Mouse (Mus musculus) heart, embryonic 15.5 days (tissue): ENCODE measurements around the gene Gpr37l1. TPM values are rescaled to one million over a fixed set of nuclear protein-coding genes. Genes with fewer than 3 reads are reported as not detected.

ENCODE experiments used
- ATAC-seq: fragments of 200-750 bp; cut with Nextera tagmentation; replicated peaks from 2 replicates; pipeline ENCODE4 v1.8.0; 2017; ENCODE audit warnings: low read depth, moderate TSS enrichment; ENCODE audit not compliant: insufficient number of reproducible peaks, insufficient read depth, low FRiP score
- H3K27ac ChIP-seq: fragments of 300-500 bp; sonication (generic); 2 replicates; pipeline ENCODE4 v1.5.1; 2015; ENCODE audit warnings: mild to moderate bottlenecking, inconsistent platforms
- H3K27me3 ChIP-seq: fragments of 300-500 bp; sonication (generic); 2 replicates; pipeline ENCODE4 v1.6.1; 2015; ENCODE audit warnings: inconsistent platforms
- H3K36me3 ChIP-seq: fragments of 300-500 bp; sonication (generic); 2 replicates; pipeline ENCODE4 v1.6.1; 2015; ENCODE audit warnings: mild to moderate bottlenecking, inconsistent platforms
- H3K4me1 ChIP-seq: fragments of 300-500 bp; sonication (generic); replicated peaks from 2 replicates; pipeline ENCODE4 v1.6.1; 2015; ENCODE audit warnings: inconsistent platforms
- H3K4me2 ChIP-seq: fragments of 300-500 bp; sonication (generic); 2 replicates; pipeline ENCODE4 v1.6.1; 2015; ENCODE audit warnings: inconsistent platforms, mild to moderate bottlenecking, moderate library complexity
- H3K4me3 ChIP-seq: fragments of 300-500 bp; sonication (generic); 2 replicates; pipeline ENCODE4 v1.5.1; 2015; ENCODE audit warnings: mild to moderate bottlenecking, inconsistent platforms
- H3K9ac ChIP-seq: fragments of 300-500 bp; sonication (generic); 2 replicates; pipeline ENCODE4 v1.6.1; 2015; ENCODE audit warnings: mild to moderate bottlenecking, inconsistent platforms
- H3K9me3 ChIP-seq: fragments of 300-500 bp; sonication (generic); replicated peaks from 2 replicates; pipeline ENCODE4 v1.6.1; 2016; ENCODE audit warnings: inconsistent platforms
- WGBS: fragments of 180-500 bp; shearing (Covaris S2); methylation state at CpG from one replicate; pipeline ENCODE4 v1.1.7; 2015; ENCODE audit warnings: mixed read lengths; 5-methylcytosine and 5-hydroxymethylcytosine counted together
- polyA plus RNA-seq: library from polyadenylated mRNA; unstranded; fragments of >200 nt; fragmentation: Nextera tagmentation; extraction: Ambion mirVana; gene quantifications from 2 replicates; pipeline ENCODE4 v1.2.1, GENCODE M21; 2015

Gene Gpr37l1
- polyA plus RNA-seq, 1 experiment from 2014 or later, result not detected

GRCm38 (mm10) chr1:135146946-135147701, 20.4 kb downstream of the Gpr37l1 start:
- Histone ChIP-seq H3K9me3 (no peaks in the 10 kb centered on the region), H3K4me2 (peak overlapping the region; percentile 88), H3K27ac (peak overlapping the region; percentile 78), H3K36me3 (no peaks in the 10 kb centered on the region), H3K4me3 (peak overlapping the region; percentile 66), H3K27me3 (peaks cover 34% of the 10 kb centered on the region), H3K9ac (peak overlapping the region; percentile 84), H3K4me1 (peaks cover 22% of the 10 kb centered on the region)
- peak; percentile 74 for ATAC-seq
- under 1% methylated on average over 69 of the region's 69 CpGs for WGBS

- H3K4me3 ChIP-seq, result peak within 1 kb of the TSS; percentile 66
- peak; percentile 82 for ATAC-seq
- peak within 1 kb of the TSS; percentile 84 for H3K9ac ChIP-seq
- H3K4me2 ChIP-seq, result peak within 1 kb of the TSS; percentile 88
- peak within 1 kb of the TSS; percentile 78 for H3K27ac ChIP-seq
- under 1% methylated on average over 56 of the region's 78 CpGs for WGBS
- peaks cover 36% of the 10 kb centered on the region for H3K27me3 ChIP-seq
- no peaks in the 10 kb centered on the region for H3K36me3 ChIP-seq
- H3K9me3 ChIP-seq, result no peaks in the 10 kb centered on the region
- H3K4me1 ChIP-seq, result peaks cover 22% of the 10 kb centered on the region
Observed at GRCm38 (mm10) chr1:135146077-135146945, 21.2 kb downstream of the Gpr37l1 start, which contains the start of gene Arl8a. Gene Arl8a, plus strand, starts transcription at chr1:135146824.

- Histone ChIP-seq H3K27ac (no peak overlapping the region), H3K9me3 (no peaks in the 10 kb centered on the region), H3K27me3 (peaks cover 32% of the 10 kb centered on the region), H3K4me2 (no peak overlapping the region), H3K4me1 (peaks cover 20% of the 10 kb centered on the region), H3K9ac (no peak overlapping the region), H3K36me3 (no peaks in the 10 kb centered on the region), H3K4me3 (no peak overlapping the region)
- 82% methylated on average over 2 of the region's 2 CpGs for WGBS
- ATAC-seq, result no peak
Observed at GRCm38 (mm10) chr1:135143940-135144339, 23.5 kb downstream of the Gpr37l1 start.

GRCm38 (mm10) chr1:135142452-135142851, 25.0 kb downstream of the Gpr37l1 start:
- Histone ChIP-seq H3K4me3 (no peak overlapping the region), H3K27ac (no peak overlapping the region), H3K9me3 (no peaks in the 10 kb centered on the region), H3K27me3 (peaks cover 36% of the 10 kb centered on the region), H3K9ac (no peak overlapping the region), H3K4me2 (no peak overlapping the region), H3K36me3 (no peaks in the 10 kb centered on the region), H3K4me1 (peaks cover 6% of the 10 kb centered on the region)
- 67% methylated on average over 2 of the region's 2 CpGs for WGBS
- no peak for ATAC-seq

GRCm38 (mm10) chr1:135139906-135140305, 27.6 kb downstream of the Gpr37l1 start:
- H3K27me3 ChIP-seq, result peaks cover 29% of the 10 kb centered on the region
- WGBS, result 76% methylated on average over 2 of the region's 2 CpGs

GRCm38 (mm10) chr1:135136500-135136899, 31.0 kb downstream of the Gpr37l1 start:
- Histone ChIP-seq H3K9ac (no peak overlapping the region), H3K27ac (no peak overlapping the region), H3K9me3 (no peaks in the 10 kb centered on the region), H3K4me2 (no peak overlapping the region), H3K27me3 (peaks cover 17% of the 10 kb centered on the region), H3K36me3 (no peaks in the 10 kb centered on the region), H3K4me3 (no peak overlapping the region), H3K4me1 (peaks cover 14% of the 10 kb centered on the region)
- ATAC-seq, result no peak
- WGBS, result 14% methylated on average over 1 of the region's 1 CpGs

More at GRCm38 (mm10) chr1:135139906-135140305, 27.6 kb downstream of the Gpr37l1 start:
- Histone ChIP-seq H3K4me2 (no peak overlapping the region), H3K4me3 (no peak overlapping the region), H3K27ac (no peak overlapping the region), H3K9ac (no peak overlapping the region), H3K9me3 (no peaks in the 10 kb centered on the region), H3K4me1 (no peaks in the 10 kb centered on the region), H3K36me3 (no peaks in the 10 kb centered on the region)
- ATAC-seq, result no peak

- Histone ChIP-seq H3K9me3 (no peaks in the 10 kb centered on the region), H3K4me1 (peaks cover 23% of the 10 kb centered on the region), H3K4me3 (no peak overlapping the region), H3K4me2 (no peak overlapping the region), H3K36me3 (no peaks in the 10 kb centered on the region), H3K9ac (no peak overlapping the region), H3K27me3 (peaks cover 25% of the 10 kb centered on the region), H3K27ac (no peak overlapping the region)
- 81% methylated on average over 8 of the region's 8 CpGs for WGBS
- ATAC-seq, result no peak
Observed at GRCm38 (mm10) chr1:135135111-135135787, 32.2 kb downstream of the Gpr37l1 start.

- Histone ChIP-seq H3K9me3 (no peaks in the 10 kb centered on the region), H3K4me2 (peak overlapping the region; percentile 23; the same call in 1 of the 2 replicates), H3K36me3 (no peaks in the 10 kb centered on the region), H3K27ac (peak overlapping the region; percentile 36; the same call in 1 of the 2 replicates), H3K4me1 (peaks cover 30% of the 10 kb centered on the region), H3K9ac (no peak overlapping the region), H3K4me3 (peak overlapping the region; percentile 19; the same call in 1 of the 2 replicates), H3K27me3 (peaks cover 39% of the 10 kb centered on the region)
- WGBS, result 70% methylated on average over 10 of the region's 10 CpGs
- ATAC-seq, result no peak
Observed at GRCm38 (mm10) chr1:135133678-135134435, 33.6 kb downstream of the Gpr37l1 start.

GRCm38 (mm10) chr1:135132893-135133369, 34.5 kb downstream of the Gpr37l1 start:
- 72% methylated on average over 9 of the region's 9 CpGs for WGBS
- H3K4me3 ChIP-seq, result peak overlapping the region; percentile 19; the same call in 1 of the 2 replicates
- peaks cover 44% of the 10 kb centered on the region for H3K27me3 ChIP-seq
- H3K27ac ChIP-seq, result peak overlapping the region; percentile 36; the same call in 1 of the 2 replicates
- ATAC-seq, result no peak; the same call in 1 of the 2 replicates
- H3K36me3 ChIP-seq, result no peaks in the 10 kb centered on the region
- peaks cover 30% of the 10 kb centered on the region for H3K4me1 ChIP-seq
- H3K9ac ChIP-seq, result no peak overlapping the region
- peak overlapping the region; percentile 35; the same call in 1 of the 2 replicates for H3K4me2 ChIP-seq
- no peaks in the 10 kb centered on the region for H3K9me3 ChIP-seq

- Histone ChIP-seq H3K27ac (peak within 1 kb of the TSS; percentile 57), H3K9me3 (no peaks in the 10 kb centered on the region)
- 18% methylated on average over 10 of the region's 10 CpGs for WGBS
Observed at GRCm38 (mm10) chr1:135132473-135132872, 35.0 kb downstream of the Gpr37l1 start, which contains the start of gene Ptpn7. Gene Ptpn7, plus strand, starts transcription at chr1:135132700.

More at GRCm38 (mm10) chr1:135132473-135132872, 35.0 kb downstream of the Gpr37l1 start, which contains the start of gene Ptpn7:
- Histone ChIP-seq H3K27me3 (peaks cover 49% of the 10 kb centered on the region), H3K4me1 (peaks cover 30% of the 10 kb centered on the region), H3K4me3 (peak within 1 kb of the TSS; percentile 19; the same call in 1 of the 2 replicates), H3K9ac (no peak within 1 kb of the TSS; the same call in 1 of the 2 replicates), H3K4me2 (peak within 1 kb of the TSS; percentile 35), H3K36me3 (no peaks in the 10 kb centered on the region)
- no peak for ATAC-seq
